Mouse (Mus musculus) ES-Bruce4 (cell line): ENCODE results near the gene Cacng7.

Experiments
- CTCF ChIP-seq: IDR thresholded peaks from one replicate; pipeline ENCODE4 v1.8.1; 2011; ENCODE audit warnings: low read depth, low read length
- POLR2A ChIP-seq: IDR thresholded peaks from one replicate; pipeline ENCODE4 v1.8.1; 2011; ENCODE audit warnings: low read length; ENCODE audit not compliant: insufficient read depth

GRCm38 (mm10) chr7:3336412-3336811 is 3.7 kb downstream of the Cacng7 start:
- no peak for TF ChIP-seq POLR2A
- peak; percentile 61 for TF ChIP-seq CTCF
